ENCODE assay signal across 8 mouse cellular contexts in the genomic region with DNA sequence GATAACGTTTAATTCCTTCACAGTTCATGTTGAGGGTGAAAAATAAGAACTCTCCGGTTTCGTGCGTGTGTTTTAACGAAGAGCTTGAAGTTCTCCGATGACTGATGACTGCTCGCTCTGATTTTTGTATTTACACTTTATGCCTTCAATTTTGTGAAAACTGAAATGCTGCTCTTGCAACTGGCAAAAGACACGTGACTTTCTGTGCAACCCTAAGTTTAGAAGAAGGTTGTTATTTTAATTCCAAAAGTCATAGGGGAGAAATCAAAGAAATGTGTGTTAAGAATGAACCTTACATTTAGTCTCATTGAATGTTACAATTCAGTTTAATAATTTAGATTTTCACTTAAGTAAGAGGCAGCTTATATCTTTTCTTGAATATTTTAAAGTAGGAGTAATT. TPM values are rescaled to one million over a fixed set of nuclear protein-coding genes. Genes with fewer than 3 reads are reported as not detected.
DNase-seq lines count a peak whose midpoint lies in the region; ATAC-seq and TF ChIP-seq lines count a peak whose summit lies in the region.

No protein-coding gene starts in this region.

- no peak for DNase-seq in heart, postnatal 36 days
- DNase-seq in forebrain, postnatal 0 days = no peak
- DNase-seq in liver, postnatal 0 days = no peak
- no peak for DNase-seq in layer of hippocampus, postnatal 25 days (ENCODE audit: extremely low spot score in 1 of 2, low spot score in 1 of 2)
- DNase-seq in layer of hippocampus, postnatal 14 days (ENCODE audit: low spot score in 2 of 2) = no peak

- intact Hi-C loops in heart, postnatal 36 days (cut with DNase I) = no loop called here

- 5% methylated on average over 8 of the region's 8 CpGs for WGBS in heart, embryonic 11.5 days (ENCODE audit: insufficient replicate concordance)
- WGBS in forebrain, postnatal 0 days = 2% methylated on average over 8 of the region's 8 CpGs
- WGBS in liver, postnatal 0 days (ENCODE audit: insufficient replicate concordance) = under 1% methylated on average over 8 of the region's 8 CpGs

- peak overlapping the region; percentile 84 for H3K4me3 ChIP-seq in heart, embryonic 11.5 days (ENCODE audit: low read depth, low read length)
- peak overlapping the region; percentile 92 for H3K4me3 ChIP-seq in E14TG2a.4 (replicated peaks; ENCODE audit: low read length)
- peak overlapping the region; percentile 65 for H3K4me3 ChIP-seq in forebrain, postnatal 0 days (ENCODE audit: low read depth, low read length)
- peak overlapping the region; percentile 86 for H3K4me3 ChIP-seq in liver, postnatal 0 days (ENCODE audit: low read depth, low read length)

- H3K27ac ChIP-seq in heart, embryonic 11.5 days (ENCODE audit: low read depth, low read length) = peak overlapping the region; percentile 99
- H3K27ac ChIP-seq in forebrain, postnatal 0 days (ENCODE audit: low read depth, low read length) = no peak overlapping the region
- peak overlapping the region; percentile 99 for H3K27ac ChIP-seq in liver, postnatal 0 days (ENCODE audit: low read depth)

- TF ChIP-seq EP300 in liver, postnatal 0 days (IDR thresholded peaks at IDR 0.05; ENCODE audit: low read depth) = no peak

- no peaks in the 10 kb centered on the region for H3K9me3 ChIP-seq in heart, embryonic 11.5 days (replicated peaks; ENCODE audit: control insufficient read depth, low read length)
- no peaks in the 10 kb centered on the region for H3K9me3 ChIP-seq in E14TG2a.4 (ENCODE audit: low read length)
- no peaks in the 10 kb centered on the region for H3K9me3 ChIP-seq in forebrain, postnatal 0 days (ENCODE audit: low read length)
- H3K9me3 ChIP-seq in liver, postnatal 0 days (ENCODE audit: low read length) = no peaks in the 10 kb centered on the region

- H3K36me3 ChIP-seq in heart, embryonic 11.5 days (ENCODE audit: control insufficient read depth, insufficient read depth, low read length) = no peaks in the 10 kb centered on the region
- no peaks in the 10 kb centered on the region for H3K36me3 ChIP-seq in E14TG2a.4 (ENCODE audit: insufficient read depth, low read length)
- no peaks in the 10 kb centered on the region for H3K36me3 ChIP-seq in forebrain, postnatal 0 days (ENCODE audit: insufficient read depth)
- H3K36me3 ChIP-seq in liver, postnatal 0 days (replicated peaks; ENCODE audit: insufficient read depth, low read length) = no peaks in the 10 kb centered on the region

- H3K9ac ChIP-seq in heart, embryonic 11.5 days (ENCODE audit: low read depth, low read length) = peak overlapping the region; percentile 93
- peak overlapping the region; percentile 81 for H3K9ac ChIP-seq in forebrain, postnatal 0 days
- peak overlapping the region; percentile 91 for H3K9ac ChIP-seq in liver, postnatal 0 days (replicated peaks)

- peaks cover 17% of the 10 kb centered on the region for H3K4me1 ChIP-seq in heart, embryonic 11.5 days (ENCODE audit: control insufficient read depth, insufficient read depth, low read length)
- peaks cover 14% of the 10 kb centered on the region for H3K4me1 ChIP-seq in E14TG2a.4 (replicated peaks; ENCODE audit: low read depth, low read length)
- peaks cover 6% of the 10 kb centered on the region for H3K4me1 ChIP-seq in forebrain, postnatal 0 days (ENCODE audit: insufficient read depth)
- H3K4me1 ChIP-seq in liver, postnatal 0 days (ENCODE audit: insufficient read depth) = peaks cover 18% of the 10 kb centered on the region; the same call in 1 of the 2 replicates

- H3K4me2 ChIP-seq in heart, embryonic 11.5 days = peak overlapping the region; percentile 81
- H3K4me2 ChIP-seq in forebrain, postnatal 0 days (ENCODE audit: low read depth) = peak overlapping the region; percentile 77
- H3K4me2 ChIP-seq in liver, postnatal 0 days (ENCODE audit: low read depth, low read length) = peak overlapping the region; percentile 82

- H3K27me3 ChIP-seq in heart, embryonic 11.5 days (ENCODE audit: control insufficient read depth, insufficient read depth, low read length) = no peaks in the 10 kb centered on the region
- peaks cover 4% of the 10 kb centered on the region for H3K27me3 ChIP-seq in E14TG2a.4 (ENCODE audit: insufficient read depth, low read length)
- no peaks in the 10 kb centered on the region for H3K27me3 ChIP-seq in forebrain, postnatal 0 days (ENCODE audit: insufficient read depth, low read length)
- H3K27me3 ChIP-seq in liver, postnatal 0 days (ENCODE audit: insufficient read depth, low read length) = no peaks in the 10 kb centered on the region

- no peak for ATAC-seq in heart, embryonic 11.5 days (replicated peaks; ENCODE audit: insufficient number of reproducible peaks, low FRiP score, low TSS enrichment)
- no peak for ATAC-seq in forebrain, postnatal 0 days
- ATAC-seq in liver, postnatal 0 days = no peak
- no peak for ATAC-seq in megakaryocyte progenitor cell, adult 5-6 weeks (replicated peaks; ENCODE audit: poor library complexity)

- TF ChIP-seq CTCF in E14TG2a.4 (conservative IDR thresholded peaks at IDR 0.05; ENCODE audit: low read length) = no peak
- no peak for TF ChIP-seq CTCF in forebrain, postnatal 0 days (IDR thresholded peaks at IDR 0.05; ENCODE audit: low read depth)
- TF ChIP-seq CTCF in liver, postnatal 0 days (IDR thresholded peaks at IDR 0.05; ENCODE audit: low read depth) = no peak

RNA-seq across cellular contexts. Expression of a gene that starts 1.3 kb away (rescaled TPM):
- 85.0 and 96.3 TPM in 2 replicates for polyA plus RNA-seq in heart, embryonic 11.5 days (2014; fragmentation: Nextera tagmentation; extraction: Ambion mirVana)
- total RNA-seq in heart, postnatal 36 days (2021) = 10 to 100 TPM; 87.0 to 90.2 TPM
- total RNA-seq in forebrain, postnatal 0 days (2014; rRNA removed) = 18.5 and 21.3 TPM in 2 replicates
- 35.2 and 40.1 TPM in 2 replicates for polyA plus RNA-seq in forebrain, postnatal 0 days (2015; fragmentation: Nextera tagmentation; extraction: Ambion mirVana)
- polyA plus RNA-seq in liver, postnatal 0 days (2015; fragmentation: Nextera tagmentation; extraction: Ambion mirVana) = 53.8 and 53.9 TPM in 2 replicates
- 10 to 100 TPM; 41.2 to 44.4 TPM for total RNA-seq in layer of hippocampus, postnatal 25 days (2021)
- 10 to 100 TPM; 37.2 to 41.0 TPM for total RNA-seq in layer of hippocampus, postnatal 14 days (2021)
- total RNA-seq in megakaryocyte progenitor cell, adult 5-6 weeks (2015) = 187 and 189 TPM in 2 replicates
- 65.5 and 71.7 TPM in 2 replicates for total RNA-seq in megakaryocyte progenitor cell, adult 5-6 weeks (2017)
